Mouse (Mus musculus): Measurements from ENCODE around the gene Aebp1. TPM values are rescaled to one million over a fixed set of nuclear protein-coding genes. Genes with fewer than 3 reads are reported as not detected.

Gene Aebp1
- total RNA-seq, 4 experiments from 2014 or later: 443 to 768 (median 514) TPM

Other genes starting within 250 kb of the Aebp1 start
- 100 to 1,000 TPM; 102 to 222 (median 154) TPM for gene Mrps24, start 146.3 kb upstream of the Aebp1 start, total RNA-seq (2022)
- 10 to 100 TPM; 63.6 to 83.8 (median 65.6) TPM for gene Urgcp, start 99.6 kb upstream of the Aebp1 start, total RNA-seq (2022)
- 10 to 100 TPM; 70.7 to 98.8 (median 74.0) TPM for gene Dbnl, start 73.5 kb upstream of the Aebp1 start, total RNA-seq (2022)
- gene Pgam2, start 58.2 kb upstream of the Aebp1 start, total RNA-seq (2022): not detected
- gene Polm, start 23.9 kb upstream of the Aebp1 start, total RNA-seq (2022): 10 to 100 TPM in 2 of 4 experiments, 1 to 10 TPM in 2; 8.0 to 14.7 (median 11.5) TPM
- gene Pold2, start 16.3 kb downstream of the Aebp1 start, total RNA-seq (2022): 10 to 100 TPM; 39.6 to 67.0 (median 51.5) TPM
- under 1 TPM in 1 of 4 experiments, not detected in 3; 0.73 TPM for gene Myl7, start 36.8 kb downstream of the Aebp1 start, total RNA-seq (2022)
- 1 to 10 TPM; 2.8 to 5.4 (median 4.0) TPM for gene Gck, start 88.1 kb downstream of the Aebp1 start, total RNA-seq (2022)
- 10 to 100 TPM; 73.5 to 98.2 (median 85.7) TPM for gene Ykt6, start 93.7 kb downstream of the Aebp1 start, total RNA-seq (2022)
- gene Camk2b, start 204.4 kb downstream of the Aebp1 start, total RNA-seq (2022): 10 to 100 TPM; 13.2 to 25.8 (median 20.0) TPM

Data from adrenal gland, adult 8-10 months (tissue).